Mouse (Mus musculus): ENCODE data around the gene Nyap1.
"Not testable (repeated sequence)": the region's sequence is repeated elsewhere in the genome, so short reads cannot be mapped to it uniquely, and the experiment has no call there.

The Nyap1 gene

DNA sequence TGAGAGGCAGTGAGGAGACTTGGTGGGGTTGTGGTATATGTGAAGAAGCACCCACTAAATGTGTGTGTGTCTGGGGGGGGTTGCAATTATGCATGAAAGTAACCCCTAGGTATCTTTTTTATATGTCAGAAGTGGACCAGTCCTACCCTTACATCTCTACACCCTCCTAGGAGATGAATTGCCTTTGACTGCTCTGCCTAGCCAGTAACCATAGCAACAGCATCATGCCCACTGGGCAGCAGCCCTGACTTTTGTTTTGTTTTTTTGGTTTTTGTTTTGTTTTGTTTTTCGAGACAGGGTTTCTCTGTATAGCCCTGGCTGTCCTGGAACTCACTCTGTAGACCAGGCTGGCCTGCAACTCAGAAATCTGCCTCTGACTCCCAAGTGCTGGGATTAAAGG, 27.1 kb upstream of the Nyap1 start:
- no peak for DNase-seq (ENCODE audit: low spot score in 2 of 2)

DNA sequence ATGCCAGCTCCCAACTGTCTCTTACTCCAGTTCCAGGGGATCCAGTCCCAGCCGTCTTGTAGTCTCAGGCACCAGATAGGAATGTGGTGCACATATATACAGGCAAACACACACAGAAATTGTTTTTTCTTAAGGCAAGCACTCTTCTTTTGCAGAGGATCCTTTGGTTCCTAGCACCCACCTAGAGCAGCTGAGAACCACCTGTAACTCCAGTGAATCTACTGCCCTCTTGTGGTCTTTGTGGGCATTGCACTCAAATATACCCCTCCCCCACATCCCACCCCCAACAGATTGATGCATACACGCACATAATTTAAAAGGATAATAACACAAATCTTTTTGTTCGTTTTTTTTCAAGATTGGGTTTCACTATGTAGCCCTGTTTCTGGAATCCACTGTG, 24.9 kb upstream of the Nyap1 start:
- no peak for DNase-seq (ENCODE audit: low spot score in 2 of 2)

DNA sequence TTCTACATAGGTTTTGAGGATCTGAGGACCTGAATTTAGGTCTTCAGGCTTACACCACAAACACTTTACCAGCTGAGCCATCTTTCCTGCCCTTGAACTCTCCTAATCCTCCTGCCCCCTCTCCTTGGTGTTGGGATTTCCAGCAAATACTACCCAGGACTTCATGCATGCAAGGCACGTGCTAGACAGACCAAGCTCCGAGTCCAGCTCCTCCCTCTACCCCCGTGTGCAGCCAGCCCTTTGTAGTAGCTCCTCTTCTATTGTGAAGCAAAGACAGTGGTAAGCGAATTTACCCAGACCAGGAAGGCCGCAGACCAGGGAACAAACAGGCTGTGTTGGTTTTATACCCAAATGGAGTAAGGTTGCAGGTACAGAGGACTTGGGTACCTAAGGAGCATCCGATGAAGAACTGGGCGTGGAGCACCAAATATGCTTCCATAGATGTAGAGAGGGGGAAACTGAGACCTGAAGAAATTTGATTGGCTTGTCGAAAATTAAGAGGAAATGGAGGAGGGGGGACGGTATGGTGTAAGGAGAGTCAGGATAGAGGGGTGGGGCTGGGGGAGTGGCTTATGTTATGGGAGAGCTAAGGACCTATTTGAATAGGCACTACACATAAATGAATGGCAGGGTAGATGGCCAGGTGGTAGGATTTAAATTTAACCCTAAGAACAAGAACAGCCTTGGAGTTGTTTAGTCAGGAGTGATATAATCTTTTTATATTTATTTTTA, 23.4 kb upstream of the Nyap1 start:
- no peak for DNase-seq (ENCODE audit: low spot score in 2 of 2)

DNA sequence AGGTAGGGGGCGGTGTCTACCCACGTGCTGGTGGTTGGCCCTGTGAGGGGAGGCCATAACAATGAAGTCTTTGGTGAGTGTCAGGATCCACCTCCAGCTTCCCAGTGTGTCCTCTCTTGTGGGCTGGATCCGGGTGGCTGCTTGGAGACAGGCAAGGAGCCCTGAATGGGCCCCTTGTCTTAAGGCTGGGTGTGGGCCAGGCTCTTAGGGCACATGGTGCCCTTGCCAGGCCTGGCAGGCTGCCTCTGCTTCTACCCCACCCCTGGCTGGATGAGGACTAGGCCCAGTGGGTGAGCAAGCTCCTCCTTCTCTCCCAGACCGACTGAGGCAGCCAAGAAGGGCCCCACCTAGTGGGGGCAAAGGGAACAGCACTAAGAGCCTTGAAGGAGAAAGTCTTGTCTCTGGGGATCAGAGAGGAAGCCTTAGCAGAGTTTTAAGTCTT, 18.6 kb upstream of the Nyap1 start:
- peak; percentile 79 to 87 for DNase-seq (ENCODE audit: low spot score in 2 of 2)

DNA sequence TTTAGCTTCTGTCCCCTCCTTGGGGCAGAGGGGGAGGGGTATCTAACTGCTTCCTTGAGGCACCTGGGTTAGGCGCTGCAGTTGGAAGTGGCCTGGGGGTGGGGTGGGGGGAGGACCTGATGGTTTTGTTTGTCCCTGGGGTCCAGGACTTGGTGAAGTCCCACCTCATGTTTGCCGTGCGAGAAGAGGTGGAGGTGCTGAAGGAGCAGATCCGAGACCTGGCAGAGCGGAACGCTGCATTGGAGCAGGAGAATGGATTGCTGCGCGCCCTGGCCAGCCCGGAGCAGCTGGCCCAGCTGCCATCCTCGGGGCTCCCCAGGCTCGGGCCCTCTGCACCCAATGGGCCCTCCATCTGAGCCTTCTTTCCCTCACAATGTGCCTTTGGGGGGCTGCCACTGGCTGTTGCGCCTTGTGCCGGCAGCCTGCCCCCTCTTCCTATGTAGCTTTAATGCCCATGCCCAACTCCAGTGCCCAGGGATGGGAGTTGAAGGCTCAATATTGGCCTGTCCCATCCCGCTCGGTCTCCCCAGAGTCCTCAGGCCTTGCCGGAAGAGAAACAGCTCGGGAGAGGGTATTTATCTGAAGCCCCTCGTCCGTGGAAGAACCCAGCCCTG, 17.6 kb upstream of the Nyap1 start:
- DNase-seq (ENCODE audit: low spot score in 2 of 2), result no peak

DNA sequence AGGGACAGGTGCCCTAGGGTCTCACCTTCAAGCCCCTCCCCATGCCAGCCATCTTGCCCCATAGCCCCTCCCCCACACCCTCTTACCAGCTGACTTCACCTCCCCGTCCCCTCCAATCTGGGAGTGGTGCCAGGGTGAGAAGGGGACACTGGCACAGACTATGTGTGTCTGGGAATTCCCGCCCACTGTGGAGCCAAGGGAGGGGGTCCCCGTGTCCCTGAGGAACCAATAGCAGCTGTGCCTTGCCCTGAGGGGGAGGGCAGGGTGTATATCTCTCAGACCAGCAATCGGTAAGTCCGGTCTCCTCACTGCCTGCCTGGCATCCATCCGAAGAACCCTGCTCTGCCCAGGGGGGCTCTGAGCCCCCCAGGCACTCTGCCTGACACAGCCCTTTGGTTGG, 16.5 kb upstream of the Nyap1 start:
- DNase-seq (ENCODE audit: low spot score in 2 of 2), result peak; percentile 58 to 74

DNA sequence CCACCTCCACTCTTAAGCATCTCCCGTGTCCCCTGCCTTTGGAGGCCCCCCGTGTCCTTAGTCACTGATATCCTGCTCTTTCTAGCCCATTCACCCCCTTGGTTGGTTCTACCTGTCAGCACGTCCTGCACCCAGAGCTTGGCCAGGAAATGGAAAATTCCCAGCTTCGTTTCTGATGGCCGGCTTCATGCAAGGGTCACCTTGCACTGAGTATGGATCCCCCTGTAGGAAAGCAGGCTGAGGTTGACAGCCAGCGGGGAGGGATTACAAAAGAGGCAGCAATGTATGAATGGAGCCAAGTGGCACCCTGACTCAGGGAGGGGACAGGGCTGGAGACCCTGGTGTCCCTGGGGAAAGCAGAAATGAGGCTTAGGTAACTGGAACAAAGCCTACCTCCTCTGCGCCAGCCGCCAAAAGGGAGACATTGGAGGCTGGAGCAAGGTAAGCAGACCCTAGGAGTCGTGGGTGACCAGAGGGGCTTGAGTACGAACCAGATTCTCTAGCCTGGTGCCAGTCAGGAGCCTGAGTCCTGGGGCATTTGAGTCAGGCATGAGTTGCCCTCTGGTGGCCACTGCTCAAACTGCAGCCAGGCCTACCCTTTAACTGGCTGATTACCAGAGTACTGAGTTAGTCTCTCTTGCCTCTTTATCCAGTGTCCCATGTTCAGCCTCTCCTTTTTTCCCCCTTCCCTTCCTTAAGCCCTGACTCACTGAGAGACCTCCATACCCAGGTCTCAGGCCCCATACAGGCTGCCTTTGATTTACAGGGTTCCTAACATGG, 15.7 kb upstream of the Nyap1 start:
- peak; percentile 93 to 94 for DNase-seq (ENCODE audit: low spot score in 2 of 2)

DNA sequence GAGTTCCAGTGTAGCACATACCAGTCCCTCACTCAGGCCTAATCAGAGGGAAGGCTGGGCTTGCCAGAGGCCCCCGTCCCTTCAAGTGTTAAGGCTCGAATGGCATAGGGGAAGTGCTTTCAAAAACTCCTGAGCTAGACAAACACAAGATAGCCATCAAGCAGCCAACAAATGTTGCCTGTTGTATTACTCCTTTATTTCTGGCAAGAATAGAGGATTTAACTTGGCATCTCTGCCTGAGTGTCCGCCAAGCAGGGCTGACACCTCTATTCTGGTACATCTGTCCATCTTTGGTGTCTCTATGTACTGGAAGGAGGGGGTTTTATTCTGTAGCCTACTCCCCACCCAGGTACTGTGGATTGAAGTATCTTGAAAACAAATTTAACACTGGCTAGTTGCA, 14.7 kb upstream of the Nyap1 start:
- DNase-seq (ENCODE audit: low spot score in 2 of 2), result no peak

DNA sequence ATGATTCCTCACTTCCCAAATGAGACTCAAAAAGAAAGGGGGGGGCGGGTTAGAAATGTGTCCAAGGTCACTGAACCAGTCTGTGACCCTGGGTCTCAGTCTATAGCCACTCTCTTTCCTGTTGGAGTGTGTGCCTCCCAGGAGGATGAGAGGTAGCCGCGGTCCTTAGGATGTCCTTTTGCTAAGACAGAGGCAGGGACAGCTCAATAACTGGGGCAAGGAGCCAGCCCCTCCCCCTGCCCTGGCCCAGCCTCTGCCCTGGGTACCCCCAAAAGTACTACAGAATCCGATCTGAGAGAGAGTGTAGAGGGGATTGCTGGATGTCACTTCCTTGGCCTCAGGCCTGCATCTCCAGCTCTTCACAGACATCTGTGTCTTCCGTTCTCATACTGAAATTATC, 14.0 kb upstream of the Nyap1 start:
- DNase-seq (ENCODE audit: low spot score in 2 of 2), result no peak

DNA sequence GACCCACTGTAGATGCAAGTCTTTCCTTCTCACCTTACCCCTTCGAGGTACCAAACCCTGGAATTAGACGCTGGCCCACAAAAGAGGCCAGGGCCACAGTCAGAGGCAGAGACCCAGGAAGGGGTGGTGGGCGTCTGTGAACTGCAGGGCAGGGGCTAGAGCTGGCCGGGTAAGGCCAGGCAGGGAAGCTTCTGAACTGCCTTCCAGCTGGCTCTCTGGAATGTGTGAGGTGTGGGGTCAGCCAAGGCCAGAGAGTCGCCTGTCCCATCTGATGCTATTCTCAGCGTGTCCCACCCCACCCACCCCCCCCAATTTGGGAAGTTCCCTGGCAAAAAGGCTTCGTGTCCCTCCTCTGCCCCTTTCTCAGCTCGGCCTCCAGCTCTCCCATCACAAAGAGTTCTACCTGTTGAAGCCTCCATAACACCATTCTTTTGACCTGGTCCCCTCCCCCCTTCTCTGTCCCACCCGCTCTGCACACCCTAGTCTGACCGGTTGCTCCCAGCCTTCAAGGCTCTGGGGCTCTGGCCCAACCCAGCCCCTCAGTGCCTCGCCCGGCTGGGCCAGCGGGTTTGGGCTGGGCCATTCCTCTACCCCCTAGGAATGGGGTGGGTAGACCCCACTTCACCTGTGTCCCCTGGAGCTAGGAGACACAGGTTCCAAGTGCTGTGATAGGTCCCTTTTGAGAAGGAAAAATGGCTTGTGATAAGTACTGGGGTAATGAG, 11.9 kb upstream of the Nyap1 start:
- no peak for DNase-seq (ENCODE audit: low spot score in 2 of 2)

DNA sequence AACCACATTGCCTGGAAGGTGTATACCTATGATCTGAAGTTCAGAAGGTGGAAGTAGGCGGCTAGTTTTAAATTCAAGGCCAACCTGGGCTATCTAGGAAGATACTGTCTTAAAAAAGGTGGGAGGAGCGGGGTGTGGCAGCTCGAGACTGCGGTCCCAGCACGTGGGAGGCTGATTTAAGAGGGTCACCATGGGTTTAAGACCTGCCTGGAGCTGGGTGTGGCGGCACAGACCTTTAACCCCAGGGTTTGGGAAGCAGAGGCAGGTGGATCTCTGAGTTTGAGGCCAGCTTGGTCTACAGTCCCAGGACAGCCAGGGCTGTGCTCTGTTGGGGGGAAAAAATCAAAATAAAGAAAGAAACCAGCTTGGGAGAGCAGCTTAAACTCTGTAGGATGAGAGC, 10.6 kb upstream of the Nyap1 start:
- DNase-seq (ENCODE audit: low spot score in 2 of 2), result no peak

DNA sequence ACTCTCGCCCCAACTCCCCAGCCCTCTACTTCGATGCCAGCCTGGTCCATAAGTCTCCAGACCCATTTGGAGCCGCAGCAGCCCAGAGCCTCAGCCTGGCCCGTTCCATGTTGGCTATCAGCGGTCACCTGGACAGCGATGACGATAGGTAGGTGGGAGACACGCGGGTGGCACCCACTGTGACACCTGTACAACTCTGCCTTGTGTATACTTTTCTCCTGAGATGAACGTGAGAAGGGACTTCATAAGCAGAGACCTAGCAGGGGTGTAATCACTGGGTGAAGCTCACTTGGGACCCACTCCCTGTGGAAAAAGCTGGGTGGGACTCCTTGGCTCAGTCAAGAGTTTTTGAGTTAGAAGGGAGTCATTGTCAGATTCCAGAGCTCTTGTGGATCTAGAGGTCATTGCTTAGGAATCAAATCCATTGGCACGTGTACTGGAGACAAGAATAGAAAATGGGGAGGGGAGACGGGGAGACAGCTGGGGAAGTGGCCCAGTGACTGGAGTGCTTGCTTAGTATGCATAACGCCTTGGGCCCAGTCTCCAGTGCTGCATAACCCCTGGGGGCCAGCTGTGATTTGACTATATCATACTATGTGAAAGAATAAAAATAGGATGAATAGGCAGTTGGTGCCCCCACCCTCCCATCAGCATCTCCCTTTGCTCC, 9.9 kb upstream of the Nyap1 start:
- DNase-seq (ENCODE audit: low spot score in 2 of 2), result no peak

DNA sequence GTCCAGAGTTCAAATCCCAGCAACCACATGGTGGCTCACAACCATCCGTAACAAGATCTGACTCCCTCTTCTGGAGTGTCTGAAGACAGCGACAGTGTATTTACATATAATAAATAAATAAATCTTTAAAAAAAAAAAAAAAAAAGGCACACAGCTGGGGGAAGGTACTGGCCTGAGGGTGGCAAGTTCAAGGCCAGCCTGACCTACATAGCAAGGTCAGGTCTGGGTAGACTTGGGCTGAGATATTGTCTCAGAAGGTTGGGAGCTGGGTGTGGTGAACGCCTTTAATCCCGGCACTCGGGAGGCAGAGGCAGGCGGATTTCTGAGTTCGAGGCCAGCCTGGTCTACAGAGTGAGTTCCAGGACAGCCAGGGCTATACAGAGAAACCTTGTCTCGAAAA, 8.8 kb upstream of the Nyap1 start:
- DNase-seq (ENCODE audit: low spot score in 2 of 2), result not testable (repeated sequence)

DNA sequence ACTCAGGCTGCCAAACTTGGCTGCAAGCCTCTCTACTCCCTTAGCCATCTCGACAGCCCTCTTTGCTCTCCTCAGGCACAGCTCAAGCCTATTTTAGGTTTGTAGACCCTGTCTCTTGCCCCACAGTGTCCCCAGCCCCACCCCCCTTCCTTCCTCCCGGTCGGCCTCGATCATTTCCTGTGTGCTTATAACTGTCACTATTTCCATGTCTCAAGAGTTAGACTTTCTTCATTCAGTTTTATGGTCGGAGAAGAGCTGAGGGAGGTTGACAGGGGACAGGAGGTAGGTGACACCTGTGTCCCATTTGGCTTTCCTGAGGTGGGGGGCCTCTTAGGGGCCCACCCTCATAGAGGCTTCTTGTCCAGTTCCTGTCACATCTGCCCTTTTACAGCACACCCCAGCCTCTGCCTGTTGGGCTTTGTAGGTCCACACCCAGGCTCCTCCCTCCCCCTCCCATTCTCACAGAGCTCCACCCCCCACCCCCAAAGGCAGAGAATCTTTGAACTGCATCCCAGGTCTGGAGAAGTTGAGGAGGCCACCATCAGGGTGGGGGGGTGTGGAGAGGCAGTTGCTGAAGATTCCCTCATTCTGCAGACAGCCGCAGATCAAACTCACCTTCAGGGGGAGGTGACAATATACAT, 7.9 kb upstream of the Nyap1 start:
- DNase-seq (ENCODE audit: low spot score in 2 of 2), result no peak

DNA sequence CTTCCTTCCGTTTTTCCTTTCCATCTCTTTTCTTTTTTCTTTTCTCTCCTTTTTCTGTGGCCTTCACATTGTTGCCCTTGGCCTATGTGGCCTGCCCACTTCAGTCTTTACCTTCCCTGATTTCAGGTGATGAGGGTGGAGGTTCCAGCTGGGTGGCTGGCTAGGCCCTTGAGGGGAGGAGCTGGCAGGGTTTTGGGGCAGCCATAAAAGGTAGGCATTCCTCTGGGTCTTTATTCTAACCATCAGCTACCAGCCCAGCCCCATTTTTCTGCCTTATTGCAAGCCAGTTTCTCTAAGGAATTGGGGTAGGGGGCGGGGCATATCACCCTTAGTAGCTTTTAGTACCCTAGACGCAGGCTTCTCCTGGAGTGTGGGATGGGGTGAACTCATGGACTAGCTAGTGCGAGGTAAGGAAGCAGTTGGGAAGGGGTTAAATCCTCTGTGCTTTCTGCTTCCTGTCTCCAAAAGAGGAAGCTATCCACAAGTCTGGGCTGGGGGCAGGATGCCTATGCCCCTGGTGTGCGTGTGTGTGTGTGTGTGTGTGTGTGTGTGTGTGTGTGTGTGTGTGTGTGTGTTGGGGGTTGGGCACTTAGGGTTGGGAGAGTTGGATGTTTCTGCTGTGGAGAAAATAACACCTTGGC, 6.8 kb upstream of the Nyap1 start:
- no peak for DNase-seq (ENCODE audit: low spot score in 2 of 2)

DNA sequence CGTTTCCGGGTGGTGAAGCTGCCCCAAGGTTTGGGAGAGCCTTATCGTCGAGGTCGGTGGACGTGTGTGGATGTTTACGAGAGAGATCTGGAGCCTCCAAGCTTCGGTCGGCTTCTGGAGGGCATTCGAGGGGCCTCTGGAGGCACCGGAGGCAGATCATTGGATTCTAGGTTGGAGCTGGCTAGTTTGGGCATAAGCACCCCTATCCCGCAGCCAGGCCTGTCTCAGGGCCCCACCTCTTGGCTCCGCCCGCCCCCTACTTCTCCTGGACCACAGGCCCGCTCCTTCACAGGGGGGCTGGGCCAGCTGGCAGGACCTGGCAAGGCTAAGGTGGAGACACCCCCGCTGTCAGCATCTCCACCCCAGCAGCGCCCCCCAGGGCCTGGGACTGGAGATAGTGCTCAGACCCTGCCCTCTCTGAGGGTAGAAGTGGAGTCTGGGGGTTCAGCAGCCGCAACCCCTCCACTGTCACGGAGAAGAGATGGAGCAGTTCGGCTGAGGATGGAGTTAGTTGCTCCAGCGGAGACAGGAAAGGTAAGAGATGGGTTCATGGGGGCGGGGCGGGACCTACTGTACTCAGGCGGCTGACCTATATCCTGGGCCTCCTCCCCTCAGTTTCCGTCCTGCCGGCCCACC, 6.0 kb upstream of the Nyap1 start:
- no peak for DNase-seq (ENCODE audit: low spot score in 2 of 2)

DNA sequence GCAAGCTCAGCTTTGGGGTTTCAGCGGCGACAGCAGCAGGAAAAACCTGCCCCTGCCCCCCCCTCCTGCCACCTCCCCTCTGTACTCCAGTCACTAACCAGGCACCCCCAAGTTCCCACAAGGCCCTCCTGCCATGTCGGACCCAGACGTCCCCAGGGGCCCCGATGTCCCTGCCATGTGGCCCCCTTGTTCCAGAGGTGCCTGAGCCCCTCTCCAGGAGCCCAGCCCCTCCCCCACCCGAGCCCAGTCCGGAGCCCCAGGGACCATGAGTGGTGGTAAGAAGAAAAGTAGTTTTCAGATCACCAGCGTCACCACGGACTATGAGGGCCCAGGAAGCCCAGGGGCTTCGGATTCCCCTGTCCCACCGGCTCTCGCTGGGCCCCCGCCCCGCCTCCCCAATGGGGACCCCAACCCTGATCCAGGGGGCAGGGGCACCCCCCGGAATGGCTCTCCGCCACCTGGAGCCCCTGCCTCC, 5.5 kb upstream of the Nyap1 start:
- no peak for DNase-seq (ENCODE audit: low spot score in 2 of 2)

DNA sequence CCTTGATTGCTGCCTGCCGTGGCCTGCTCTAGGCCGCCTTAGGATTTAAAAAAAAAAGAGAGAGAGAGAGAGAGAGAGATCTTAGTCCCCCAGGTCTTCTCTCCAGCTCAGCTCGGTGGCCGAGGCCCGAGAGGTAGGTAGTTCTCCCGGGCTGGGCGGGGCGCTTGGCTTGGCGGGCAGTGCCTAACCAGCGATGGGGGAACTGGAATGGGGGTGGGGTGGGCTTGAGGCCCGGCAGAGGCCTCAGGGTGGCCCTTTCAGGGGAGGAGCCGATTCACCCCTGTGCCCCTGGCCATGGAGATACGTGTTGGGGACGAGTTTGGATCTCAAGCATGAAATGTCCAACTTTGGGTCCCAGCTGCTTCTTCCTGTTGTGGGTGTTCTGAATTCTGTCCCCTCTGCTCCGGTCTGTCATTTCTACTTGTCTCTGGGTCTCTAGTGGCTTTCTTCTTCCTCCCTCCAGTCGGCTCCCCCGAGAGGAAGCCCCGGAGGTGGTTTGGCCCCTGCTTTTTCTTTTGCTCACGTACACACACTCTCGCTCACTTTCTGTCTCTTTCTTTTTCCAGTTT, 5.0 kb upstream of the Nyap1 start:
- DNase-seq (ENCODE audit: low spot score in 2 of 2), result peak in 1 of 2 experiments; percentile 43

All from right cerebral cortex, adult 2 months (tissue).